Mouse (Mus musculus): ENCODE measurements around the gene Cdsn.
A peak's percentile ranks its signal among the peaks of the same experiment; 100 is the strongest.

Cdsn gene

DNA sequence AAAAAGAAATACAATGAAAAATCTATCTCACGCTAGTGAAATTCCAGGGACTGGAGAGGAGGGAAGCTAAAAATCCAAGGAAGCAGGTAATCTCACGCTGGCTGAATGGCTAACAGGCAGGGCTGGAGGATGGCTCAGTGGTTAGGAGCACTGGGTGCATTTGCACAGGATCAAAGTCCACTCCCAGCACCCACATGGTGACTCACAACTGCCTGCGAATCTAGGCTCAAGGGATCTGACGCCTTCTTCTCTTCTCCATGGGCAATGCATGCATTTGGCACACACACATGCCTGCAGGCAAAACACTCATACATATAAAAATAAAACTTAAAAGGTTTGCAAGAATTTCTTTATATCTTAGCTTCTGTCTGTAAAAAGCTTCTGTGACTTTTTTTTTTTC, 14.5 kb upstream of the Cdsn start:
- DNase-seq: no peak

- DNase-seq: no peak
Measured at GRCm38 (mm10) chr17:35538476-35538875, 13.5 kb upstream of the Cdsn start.

GRCm38 (mm10) chr17:35539540-35539939, 12.4 kb upstream of the Cdsn start:
- DNase-seq: no peak

GRCm38 (mm10) chr17:35542761-35543411, 9.0 kb upstream of the Cdsn start:
- DNase-seq: no peak

DNA sequence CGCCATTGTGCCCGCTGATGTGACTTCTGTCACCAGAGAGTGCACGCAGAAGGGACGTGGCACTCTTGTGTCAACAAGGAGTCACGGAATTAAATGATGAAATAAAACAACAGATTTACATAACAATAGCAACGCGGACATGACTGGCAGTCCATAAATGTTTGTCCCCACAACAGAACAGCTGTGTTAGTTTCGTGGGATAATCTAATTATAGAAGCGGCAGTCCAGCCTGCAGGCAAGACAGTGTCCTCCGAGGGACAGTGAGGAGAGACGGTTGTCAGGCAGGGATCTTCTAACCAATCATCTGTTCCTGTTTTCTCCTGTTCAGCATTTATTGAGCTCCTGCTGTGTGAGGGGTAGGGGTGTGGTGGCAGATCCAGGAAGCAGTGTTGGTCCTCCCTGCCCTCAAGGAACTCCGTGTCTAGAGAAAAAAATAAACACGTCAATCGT, 8.5 kb upstream of the Cdsn start:
- DNase-seq: no peak

DNA sequence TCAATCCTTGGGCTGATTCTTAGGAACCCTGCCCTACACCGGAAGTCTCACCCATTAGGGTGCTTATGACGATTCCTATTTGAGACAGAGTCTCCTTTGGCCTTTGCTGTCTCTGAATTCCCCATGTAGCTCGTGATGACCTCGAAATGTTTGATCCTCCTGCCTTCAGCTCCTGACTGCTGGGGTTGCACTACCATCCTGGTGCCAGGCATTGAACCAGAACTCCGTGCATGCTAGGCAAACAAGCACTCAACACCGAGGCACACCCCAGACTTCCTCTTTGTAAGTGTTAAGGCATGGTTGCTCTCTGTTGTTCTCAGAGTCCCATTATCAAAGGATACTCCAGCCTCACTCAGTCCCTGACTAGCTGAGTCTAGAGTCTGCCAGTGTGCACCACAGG, 7.9 kb upstream of the Cdsn start:
- no peak for DNase-seq

DNA sequence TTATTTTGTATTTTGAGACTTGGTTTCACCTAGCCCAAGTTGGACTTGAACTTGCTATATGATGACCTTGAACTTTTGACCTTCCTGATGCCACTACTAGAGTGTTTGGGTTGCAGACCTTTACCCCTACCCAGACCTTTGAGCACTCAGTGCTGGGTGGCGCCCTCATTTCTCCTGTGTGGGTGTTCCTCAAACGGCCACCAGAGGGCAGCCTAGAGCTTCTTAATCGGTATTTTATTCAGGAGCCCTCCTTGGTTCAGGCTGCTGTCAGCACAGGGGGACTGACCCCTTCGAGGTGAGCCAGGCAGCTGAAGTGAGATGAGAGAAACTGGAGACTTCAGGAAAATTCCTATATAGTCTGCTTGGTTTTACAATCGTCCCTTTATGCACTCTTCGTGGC, 7.2 kb upstream of the Cdsn start:
- DNase-seq: peak in 1 of 2 experiments; percentile 47

- no peak for DNase-seq
Measured at GRCm38 (mm10) chr17:35547465-35547864, 4.5 kb upstream of the Cdsn start.

- DNase-seq: no peak
Measured at GRCm38 (mm10) chr17:35548636-35549035, 3.3 kb upstream of the Cdsn start.

- DNase-seq: no peak
Measured at GRCm38 (mm10) chr17:35549437-35550142, 2.3 kb upstream of the Cdsn start.

DNA sequence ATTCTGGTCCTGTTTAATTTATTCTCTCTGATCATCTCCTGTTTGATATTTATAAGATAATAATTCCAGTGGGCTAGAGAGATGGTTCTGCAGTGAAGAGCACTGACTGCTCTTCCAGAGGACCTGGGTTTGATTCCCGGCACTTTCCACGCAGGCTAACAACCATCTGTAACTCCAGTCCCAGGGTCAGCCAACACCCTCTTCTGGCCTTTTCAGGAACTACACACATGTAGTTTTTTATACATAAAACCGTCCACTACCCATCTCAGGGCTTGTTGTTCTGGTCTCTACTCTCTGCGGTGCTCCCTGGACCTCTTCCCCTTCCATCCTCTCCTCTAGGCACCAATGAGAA, 1.8 kb upstream of the Cdsn start:
- no peak for DNase-seq

- DNase-seq: no peak
Measured at GRCm38 (mm10) chr17:35550871-35551270, 1.1 kb upstream of the Cdsn start.

DNA sequence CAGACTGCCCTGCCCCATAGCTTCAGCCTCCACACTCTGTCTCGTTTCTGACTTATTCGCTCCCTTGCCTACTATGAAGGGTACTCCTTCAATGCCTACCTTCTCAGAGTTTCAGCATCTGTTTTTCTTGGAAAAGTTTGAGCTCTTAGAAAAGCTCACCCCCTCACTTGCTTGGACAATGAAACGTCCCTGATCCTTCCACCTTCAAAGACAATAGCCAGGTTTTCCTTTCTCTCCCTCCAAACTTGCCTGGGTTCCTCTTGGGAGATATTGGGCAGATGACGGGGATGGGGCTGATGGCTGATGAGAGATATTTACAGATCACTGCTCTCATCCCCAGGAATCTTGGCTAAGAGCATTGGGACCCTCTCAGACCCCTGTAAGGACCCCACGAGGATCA, 2.4 kb downstream of the Cdsn start:
- no peak for DNase-seq

DNA sequence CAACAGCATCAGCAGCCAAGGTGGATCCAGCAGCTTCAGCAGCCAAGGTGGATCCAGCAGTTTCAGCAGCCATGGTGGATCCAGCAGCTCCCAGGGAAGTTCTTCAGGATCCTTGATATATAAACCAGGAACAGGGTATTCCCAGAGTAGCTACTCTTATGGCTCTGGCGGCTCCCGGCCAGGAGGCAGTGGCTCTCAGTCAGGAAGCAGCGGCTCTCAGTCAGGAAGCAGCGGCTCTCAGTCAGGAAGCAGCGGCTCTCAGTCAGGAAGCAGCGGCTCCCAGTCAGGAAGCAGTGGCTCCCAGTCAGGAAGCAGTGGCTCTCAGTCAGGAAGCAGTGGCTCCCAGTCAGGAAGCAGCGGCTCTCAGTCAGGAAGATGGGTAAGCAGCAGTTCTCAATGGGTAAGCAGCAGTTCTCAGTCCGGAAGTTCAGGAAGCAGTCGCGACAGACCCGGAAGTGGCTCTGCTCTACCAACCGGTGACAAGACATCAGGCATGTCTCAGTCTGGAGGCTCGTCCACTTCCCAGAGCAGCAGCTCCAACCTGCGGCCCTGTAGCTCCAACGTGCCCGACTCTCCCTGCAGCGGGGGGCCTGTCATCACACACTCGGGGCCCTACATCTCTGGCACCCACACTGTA, 3.0 kb downstream of the Cdsn start:
- DNase-seq: no peak

- DNase-seq: no peak
Measured at GRCm38 (mm10) chr17:35556186-35556765, 4.3 kb downstream of the Cdsn start.

DNA sequence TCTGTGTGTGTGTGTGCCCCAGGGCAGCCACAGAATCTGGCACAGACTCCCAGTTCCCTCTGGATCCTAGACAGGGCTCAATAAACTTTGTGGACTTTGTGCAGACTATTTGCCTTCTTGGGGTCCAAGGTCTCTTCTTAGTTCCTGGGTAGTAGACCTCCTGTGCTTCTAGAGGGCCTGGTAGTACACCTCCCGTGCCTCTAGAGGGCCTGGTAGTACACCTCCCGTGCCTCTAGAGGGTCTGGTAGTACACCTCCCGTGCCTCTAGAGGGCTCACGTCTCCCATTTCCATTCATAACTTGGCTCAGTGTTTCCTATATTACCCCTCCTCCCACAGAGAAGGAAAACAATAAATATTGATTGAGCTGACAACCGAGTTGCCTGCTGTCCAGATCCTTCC, 4.9 kb downstream of the Cdsn start:
- DNase-seq: no peak

DNA sequence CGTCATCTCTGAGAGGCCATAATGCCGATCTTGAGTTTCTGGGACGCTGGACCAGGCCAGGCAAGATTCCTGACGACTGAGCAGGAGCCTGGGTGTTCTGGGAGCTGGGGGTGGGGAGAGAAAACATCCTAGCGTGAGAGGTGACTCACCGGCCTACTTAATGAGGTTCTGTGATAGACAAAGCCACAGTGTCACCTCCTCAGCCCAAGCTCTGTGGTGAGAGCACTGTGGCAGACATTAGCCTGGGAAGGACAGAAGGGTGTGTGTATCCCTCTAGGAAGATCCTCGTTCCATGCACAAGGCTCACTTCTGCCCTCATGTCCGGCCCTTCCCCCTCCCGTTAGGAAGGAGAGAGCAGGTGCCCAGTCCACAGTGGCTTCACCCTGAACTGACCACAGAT, 5.4 kb downstream of the Cdsn start:
- DNase-seq: no peak

DNA sequence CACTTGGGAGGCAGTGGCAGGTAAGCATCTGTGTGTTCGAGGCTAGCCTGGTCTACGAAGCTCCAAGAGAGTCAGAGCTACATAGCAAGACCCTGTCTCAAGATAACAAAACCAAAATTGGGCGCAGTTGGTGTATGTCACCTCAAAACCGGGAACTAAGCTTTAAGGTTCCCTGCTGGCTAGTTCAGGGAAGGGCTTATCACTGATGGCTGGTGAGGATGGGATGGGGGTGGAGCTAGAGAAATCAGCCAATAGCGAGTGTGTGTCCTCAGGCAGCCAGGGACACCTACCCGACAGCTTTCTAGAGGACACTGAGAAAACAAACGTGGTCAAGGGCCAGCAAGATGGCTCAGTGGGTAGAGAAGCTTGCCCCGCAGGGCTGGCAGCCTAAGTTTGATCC, 6.3 kb downstream of the Cdsn start:
- DNase-seq: no peak

- DNase-seq: no peak
Measured at GRCm38 (mm10) chr17:35567150-35567549, 15.2 kb downstream of the Cdsn start, which contains the start of gene 2300002M23Rik. 2300002M23Rik (plus strand) TSS chr17:35567450.

- no peak for DNase-seq
Measured at GRCm38 (mm10) chr17:35567767-35568166, 15.8 kb downstream of the Cdsn start.

DNA sequence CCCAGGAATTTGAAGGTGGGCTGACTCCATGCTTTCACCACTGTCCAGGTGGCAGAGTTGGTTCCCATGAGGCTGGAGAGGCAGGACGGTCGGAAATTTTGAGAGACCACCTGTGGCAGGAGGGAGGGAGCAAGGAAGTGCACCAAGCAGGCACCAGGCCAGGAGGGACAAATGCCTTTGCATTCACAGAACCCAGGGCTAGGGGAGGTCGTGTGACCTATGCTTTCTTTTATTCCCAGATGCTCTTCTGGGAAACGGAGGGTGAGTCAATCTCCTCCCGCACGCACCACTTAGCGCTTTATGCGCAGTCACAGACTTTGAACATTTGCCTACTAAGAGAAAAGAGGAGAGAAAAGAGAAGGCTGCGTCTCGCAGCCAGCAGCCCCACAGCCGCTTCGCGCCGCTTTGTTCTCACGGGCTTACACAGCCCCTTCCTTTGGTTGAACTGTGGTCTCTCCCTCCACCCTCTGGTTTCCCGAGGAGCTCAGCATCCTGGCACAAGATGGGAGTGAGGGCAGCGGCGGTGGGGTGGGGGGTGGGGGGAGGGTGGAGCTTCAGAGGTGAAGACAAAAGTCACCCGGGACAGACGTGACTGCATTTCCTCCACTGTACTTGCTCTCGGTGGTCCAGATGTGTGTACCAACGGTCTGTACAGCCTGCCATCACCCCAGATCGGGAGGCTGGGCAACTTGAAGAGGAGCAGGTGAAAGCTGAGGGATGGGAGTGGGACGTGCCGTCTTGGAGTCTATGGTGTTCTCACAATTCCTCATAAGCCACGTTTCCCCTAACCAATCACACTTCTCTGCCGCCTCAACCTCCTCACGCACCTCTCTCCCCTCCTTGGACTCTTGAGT, 17.4 kb downstream of the Cdsn start:
- DNase-seq: no peak

GRCm38 (mm10) chr17:35570836-35571235, 18.9 kb downstream of the Cdsn start:
- DNase-seq: no peak

GRCm38 (mm10) chr17:35571477-35571876, 19.5 kb downstream of the Cdsn start:
- DNase-seq: no peak

Data from spleen, adult 18-20 months (tissue).